ENCODE assay signal across 17 mouse cellular contexts in genomic region chr13:43801961-43802360, GRCm38 (mm10). TPM values are rescaled to one million over a fixed set of nuclear protein-coding genes. Genes with fewer than 3 reads are reported as not detected.
DNase-seq lines count a peak whose midpoint lies in the region; ATAC-seq lines count a peak whose summit lies in the region.
"Had no signal": no experiment of that assay in that cellular context is flagged by ENCODE, and none has a peak within 500 bp of the region (broad histone marks: within the 10 kb centered on the region; RNA-seq: fewer than 3 reads in every experiment).

No protein-coding gene starts in this region.

- no peaks in the 10 kb centered on the region for H3K27me3 ChIP-seq in hindbrain, embryonic 11.5 days (ENCODE audit: control insufficient read depth, insufficient read depth, low read length)
- no peaks in the 10 kb centered on the region for H3K27me3 ChIP-seq in hindbrain, embryonic 13.5 days
- H3K27me3 ChIP-seq: embryonic facial prominence, embryonic 12.5 days; liver, embryonic 13.5 days; neural tube, embryonic 12.5 days had no signal

- H3K4me2 ChIP-seq in hindbrain, embryonic 11.5 days (replicated peaks; ENCODE audit: low read depth, low read length), result no peak overlapping the region
- no peak overlapping the region for H3K4me2 ChIP-seq in hindbrain, embryonic 13.5 days
- H3K4me2 ChIP-seq: embryonic facial prominence, embryonic 12.5 days; hindbrain, embryonic 12.5 days; liver, embryonic 13.5 days; neural tube, embryonic 12.5 days had no signal

- 69% methylated on average over 3 of the region's 3 CpGs for WGBS in hindbrain, embryonic 11.5 days
- 82% methylated on average over 3 of the region's 3 CpGs for WGBS in hindbrain, embryonic 13.5 days

- H3K36me3 ChIP-seq in hindbrain, embryonic 11.5 days (ENCODE audit: control insufficient read depth, insufficient read depth, low read length), result no peaks in the 10 kb centered on the region
- peaks cover 7% of the 10 kb centered on the region for H3K36me3 ChIP-seq in hindbrain, embryonic 13.5 days
- H3K36me3 ChIP-seq: embryonic facial prominence, embryonic 12.5 days; liver, embryonic 13.5 days; neural tube, embryonic 12.5 days had no signal

- H3K9ac ChIP-seq in hindbrain, embryonic 11.5 days (ENCODE audit: low read depth, low read length), result no peak overlapping the region
- H3K9ac ChIP-seq in hindbrain, embryonic 13.5 days, result no peak overlapping the region
- H3K9ac ChIP-seq: embryonic facial prominence, embryonic 12.5 days; hindbrain, embryonic 12.5 days; liver, embryonic 13.5 days; neural tube, embryonic 12.5 days had no signal

- H3K27ac ChIP-seq in hindbrain, embryonic 11.5 days (ENCODE audit: low read depth, low read length), result no peak overlapping the region
- no peak overlapping the region for H3K27ac ChIP-seq in hindbrain, embryonic 13.5 days
- H3K27ac ChIP-seq: embryonic facial prominence, embryonic 12.5 days; hindbrain, embryonic 12.5 days; layer of hippocampus, adult 2 months; liver, embryonic 13.5 days; neural tube, embryonic 12.5 days had no signal

- ATAC-seq in hindbrain, embryonic 11.5 days (ENCODE audit: low FRiP score), result no peak
- no peak for ATAC-seq in hindbrain, embryonic 13.5 days (ENCODE audit: low FRiP score)
- no peak for ATAC-seq in monocyte, adult 5-6 weeks (replicated peaks; ENCODE audit: insufficient number of reproducible peaks, low FRiP score, low TSS enrichment, poor library complexity, severe bottlenecking)
- ATAC-seq: intestine, embryonic 16.5 days; midbrain, embryonic 16.5 days had no signal

- no peaks in the 10 kb centered on the region for H3K9me3 ChIP-seq in hindbrain, embryonic 11.5 days (ENCODE audit: control insufficient read depth, low read length)
- no peaks in the 10 kb centered on the region for H3K9me3 ChIP-seq in hindbrain, embryonic 13.5 days
- H3K9me3 ChIP-seq: liver, embryonic 13.5 days; neural tube, embryonic 12.5 days had no signal

- H3K4me1 ChIP-seq in hindbrain, embryonic 11.5 days (replicated peaks; ENCODE audit: control insufficient read depth, insufficient read depth, low read length), result no peaks in the 10 kb centered on the region; the same call in 1 of the 2 replicates
- H3K4me1 ChIP-seq in hindbrain, embryonic 13.5 days (replicated peaks), result peaks cover 15% of the 10 kb centered on the region
- H3K4me1 ChIP-seq: liver, embryonic 13.5 days had no signal

- peak; percentile 43 for DNase-seq in embryo, embryonic 11 days
- no peak for DNase-seq in embryo, embryonic 10 days (ENCODE audit: low spot score)
- DNase-seq in hindbrain, embryonic 11.5 days (ENCODE audit: low spot score), result peak; percentile 13
- peak; percentile 31 for DNase-seq in lung, postnatal 10 days
- DNase-seq in lung, postnatal 25 days (ENCODE audit: low spot score), result no peak
- peak; percentile 60 for DNase-seq in skeletal muscle tissue, adult 2 months (ENCODE audit: low read depth, low spot score)
- DNase-seq: adrenal gland, postnatal 14 days; cerebellum, adult 9-10 months; liver, embryonic 13.5 days had no signal

- H3K4me3 ChIP-seq in hindbrain, embryonic 11.5 days (ENCODE audit: low read depth, low read length), result no peak overlapping the region
- no peak overlapping the region for H3K4me3 ChIP-seq in hindbrain, embryonic 13.5 days
- H3K4me3 ChIP-seq: embryonic facial prominence, embryonic 12.5 days; hindbrain, embryonic 12.5 days; layer of hippocampus, adult 2 months; liver, embryonic 13.5 days; neural tube, embryonic 12.5 days had no signal

RNA-seq across cellular contexts. Expression of gene Cd83, which starts 17.4 kb away (rescaled TPM):
- 10.1 and 11.5 TPM in 2 replicates for polyA plus RNA-seq in hindbrain, embryonic 11.5 days (2014; fragmentation: Nextera tagmentation; extraction: Ambion mirVana)
- 17.4 and 18.1 TPM in 2 replicates for polyA plus RNA-seq in hindbrain, embryonic 13.5 days (2015; fragmentation: Nextera tagmentation; extraction: Ambion mirVana)
- total RNA-seq in monocyte, adult 5-6 weeks (2017), result 165 to 355 TPM (median 352 TPM) in 3 replicates

Comparison
In these comparisons a context has a peak if more than half of its experiments do, and no peak if none do; other contexts are left out.
1. DNase-seq: peak in embryo, embryonic 11 days (single experiment), hindbrain, embryonic 11.5 days (single experiment), lung, postnatal 10 days (single experiment) and skeletal muscle tissue, adult 2 months (single experiment); none in embryo, embryonic 10 days (single experiment) and lung, postnatal 25 days (single experiment).